Mouse (Mus musculus): ENCODE measurements around the gene Gdpd2. TPM values are rescaled to one million over a fixed set of nuclear protein-coding genes. Genes with fewer than 3 reads are reported as not detected.

The Gdpd2 gene
- polyA plus RNA-seq, 1 experiment from 2014 or later: 0.08 TPM

- Histone ChIP-seq H3K4me1 (no peaks in the 10 kb centered on the region), H3K4me3 (no peak overlapping the region), H3K27ac (no peak overlapping the region), H3K27me3 (replicated peaks) (peaks cover 41% of the 10 kb centered on the region), H3K9me3 (replicated peaks) (no peaks in the 10 kb centered on the region), H3K36me3 (no peaks in the 10 kb centered on the region), H3K4me2 (no peak overlapping the region), H3K9ac (no peak overlapping the region)
- WGBS (ENCODE audit: insufficient replicate concordance): 32% methylated on average over 6 of the region's 6 CpGs
- no peak for ATAC-seq
Observed at GRCm38 (mm10) chrX:100740785-100741184, 11.1 kb downstream of the Gdpd2 start.

GRCm38 (mm10) chrX:100741940-100742339 is 12.3 kb downstream of the Gdpd2 start:
- WGBS (ENCODE audit: insufficient replicate concordance): 9% methylated on average over 10 of the region's 10 CpGs
- no peak for ATAC-seq
- Histone ChIP-seq H3K27me3 (replicated peaks) (peaks cover 37% of the 10 kb centered on the region), H3K4me2 (no peak overlapping the region), H3K4me3 (no peak overlapping the region), H3K36me3 (no peaks in the 10 kb centered on the region), H3K9me3 (replicated peaks) (no peaks in the 10 kb centered on the region), H3K9ac (no peak overlapping the region), H3K27ac (no peak overlapping the region), H3K4me1 (no peaks in the 10 kb centered on the region)

- Histone ChIP-seq H3K27me3 (replicated peaks) (peaks cover 41% of the 10 kb centered on the region), H3K36me3 (no peaks in the 10 kb centered on the region), H3K9me3 (replicated peaks) (no peaks in the 10 kb centered on the region), H3K9ac (no peak overlapping the region), H3K4me3 (no peak overlapping the region), H3K4me1 (no peaks in the 10 kb centered on the region), H3K4me2 (no peak overlapping the region), H3K27ac (no peak overlapping the region)
- ATAC-seq: no peak
- WGBS (ENCODE audit: insufficient replicate concordance): 65% methylated on average over 6 of the region's 6 CpGs
Observed at GRCm38 (mm10) chrX:100765855-100766254, 36.2 kb downstream of the Gdpd2 start.

GRCm38 (mm10) chrX:100767181-100767884 is 37.7 kb downstream of the Gdpd2 start, which contains the start of gene Dlg3:
Gene Dlg3, plus strand, starts transcription at chrX:100767722.
- H3K4me3 ChIP-seq: peak within 1 kb of the TSS; percentile 22
- no peak within 1 kb of the TSS for H3K27ac ChIP-seq
- no peak within 1 kb of the TSS for H3K9ac ChIP-seq
- no peaks in the 10 kb centered on the region for H3K4me1 ChIP-seq
- H3K36me3 ChIP-seq: no peaks in the 10 kb centered on the region
- H3K9me3 ChIP-seq (replicated peaks): no peaks in the 10 kb centered on the region
- peaks cover 41% of the 10 kb centered on the region for H3K27me3 ChIP-seq (replicated peaks)
- peak within 1 kb of the TSS; percentile 52 for H3K4me2 ChIP-seq
- no peak for ATAC-seq
- WGBS (ENCODE audit: insufficient replicate concordance): 12% methylated on average over 26 of the region's 26 CpGs

- ATAC-seq: no peak
- H3K4me3 ChIP-seq: peak overlapping the region; percentile 22
- no peak overlapping the region for H3K9ac ChIP-seq
- 21% methylated on average over 31 of the region's 36 CpGs for WGBS (ENCODE audit: insufficient replicate concordance)
- peaks cover 41% of the 10 kb centered on the region for H3K27me3 ChIP-seq (replicated peaks)
- H3K4me1 ChIP-seq: no peaks in the 10 kb centered on the region
- H3K36me3 ChIP-seq: no peaks in the 10 kb centered on the region
- H3K4me2 ChIP-seq: peak overlapping the region; percentile 52
- no peaks in the 10 kb centered on the region for H3K9me3 ChIP-seq (replicated peaks)
- H3K27ac ChIP-seq: no peak overlapping the region
Observed at GRCm38 (mm10) chrX:100767885-100768626, 38.4 kb downstream of the Gdpd2 start.

- H3K27me3 ChIP-seq (replicated peaks): peaks cover 41% of the 10 kb centered on the region
- H3K4me3 ChIP-seq: no peak overlapping the region
- H3K27ac ChIP-seq: no peak overlapping the region
- no peaks in the 10 kb centered on the region for H3K9me3 ChIP-seq (replicated peaks)
- WGBS (ENCODE audit: insufficient replicate concordance): 83% methylated on average over 5 of the region's 5 CpGs
- no peaks in the 10 kb centered on the region for H3K4me1 ChIP-seq
- H3K9ac ChIP-seq: no peak overlapping the region
- no peaks in the 10 kb centered on the region for H3K36me3 ChIP-seq
- H3K4me2 ChIP-seq: no peak overlapping the region
- no peak for ATAC-seq
Observed at GRCm38 (mm10) chrX:100769281-100769680, 39.6 kb downstream of the Gdpd2 start.

GRCm38 (mm10) chrX:100774341-100774811 is 44.7 kb downstream of the Gdpd2 start:
- no peak for ATAC-seq
- Histone ChIP-seq H3K27me3 (replicated peaks) (peaks cover 6% of the 10 kb centered on the region), H3K36me3 (no peaks in the 10 kb centered on the region), H3K9ac (peak overlapping the region; percentile 58), H3K4me3 (peak overlapping the region; percentile 46), H3K4me1 (peaks cover 5% of the 10 kb centered on the region; the same call in 1 of the 2 replicates), H3K27ac (no peak overlapping the region), H3K4me2 (peak overlapping the region; percentile 71), H3K9me3 (replicated peaks) (no peaks in the 10 kb centered on the region)
- 21% methylated on average over 22 of the region's 23 CpGs for WGBS (ENCODE audit: insufficient replicate concordance)

GRCm38 (mm10) chrX:100775405-100775804 is 45.7 kb downstream of the Gdpd2 start:
- Histone ChIP-seq H3K27me3 (replicated peaks) (no peaks in the 10 kb centered on the region), H3K4me3 (no peak overlapping the region), H3K4me2 (no peak overlapping the region), H3K9me3 (replicated peaks) (no peaks in the 10 kb centered on the region), H3K4me1 (peaks cover 5% of the 10 kb centered on the region; the same call in 1 of the 2 replicates), H3K36me3 (no peaks in the 10 kb centered on the region), H3K9ac (no peak overlapping the region), H3K27ac (no peak overlapping the region)
- 68% methylated on average over 3 of the region's 3 CpGs for WGBS (ENCODE audit: insufficient replicate concordance)
- ATAC-seq: no peak

- Histone ChIP-seq H3K4me3 (peak overlapping the region; percentile 60), H3K4me1 (peaks cover 5% of the 10 kb centered on the region; the same call in 1 of the 2 replicates), H3K4me2 (peak overlapping the region; percentile 75), H3K27ac (no peak overlapping the region), H3K27me3 (replicated peaks) (no peaks in the 10 kb centered on the region), H3K9me3 (replicated peaks) (no peaks in the 10 kb centered on the region), H3K36me3 (no peaks in the 10 kb centered on the region), H3K9ac (no peak overlapping the region; the same call in 1 of the 2 replicates)
- WGBS (ENCODE audit: insufficient replicate concordance): 6% methylated on average over 9 of the region's 9 CpGs
- ATAC-seq: peak; percentile 48
Observed at GRCm38 (mm10) chrX:100776494-100776893, 46.8 kb downstream of the Gdpd2 start.

- Histone ChIP-seq H3K27me3 (replicated peaks) (no peaks in the 10 kb centered on the region), H3K36me3 (no peaks in the 10 kb centered on the region), H3K9ac (peak overlapping the region; percentile 60), H3K4me3 (peak overlapping the region; percentile 60), H3K4me2 (peak overlapping the region; percentile 75), H3K27ac (0 out of 2 replicates have a peak overlapping the region, but pooled peaks have one; percentile 10), H3K9me3 (replicated peaks) (no peaks in the 10 kb centered on the region), H3K4me1 (peaks cover 5% of the 10 kb centered on the region; the same call in 1 of the 2 replicates)
- WGBS (ENCODE audit: insufficient replicate concordance): 11% methylated on average over 25 of the region's 49 CpGs
- ATAC-seq: peak; percentile 93
Observed at GRCm38 (mm10) chrX:100776985-100777654, 47.4 kb downstream of the Gdpd2 start.

GRCm38 (mm10) chrX:100777655-100778234 is 48.1 kb downstream of the Gdpd2 start:
- peak overlapping the region; percentile 75 for H3K4me2 ChIP-seq
- WGBS (ENCODE audit: insufficient replicate concordance): 16% methylated on average over 10 of the region's 10 CpGs
- H3K4me1 ChIP-seq: peaks cover 10% of the 10 kb centered on the region; the same call in 1 of the 2 replicates
- H3K36me3 ChIP-seq: no peaks in the 10 kb centered on the region
- ATAC-seq: no peak
- H3K4me3 ChIP-seq: peak overlapping the region; percentile 60
- H3K9ac ChIP-seq: peak overlapping the region; percentile 60
- H3K9me3 ChIP-seq (replicated peaks): no peaks in the 10 kb centered on the region
- 0 out of 2 replicates have a peak overlapping the region, but pooled peaks have one; percentile 10 for H3K27ac ChIP-seq
- no peaks in the 10 kb centered on the region for H3K27me3 ChIP-seq (replicated peaks)
